Mouse (Mus musculus): Measurements from ENCODE around the gene Utp20. TPM values are rescaled to one million over a fixed set of nuclear protein-coding genes. Genes with fewer than 3 reads are reported as not detected.
A peak's percentile ranks its signal among the peaks of the same experiment; 100 is the strongest.
"Not testable (repeated sequence)": the region's sequence is repeated elsewhere in the genome, so short reads cannot be mapped to it uniquely, and the experiment has no call there.

The Utp20 gene
- total RNA-seq (2021) = 10 to 100 TPM; 21.3 to 23.2 TPM

DNA sequence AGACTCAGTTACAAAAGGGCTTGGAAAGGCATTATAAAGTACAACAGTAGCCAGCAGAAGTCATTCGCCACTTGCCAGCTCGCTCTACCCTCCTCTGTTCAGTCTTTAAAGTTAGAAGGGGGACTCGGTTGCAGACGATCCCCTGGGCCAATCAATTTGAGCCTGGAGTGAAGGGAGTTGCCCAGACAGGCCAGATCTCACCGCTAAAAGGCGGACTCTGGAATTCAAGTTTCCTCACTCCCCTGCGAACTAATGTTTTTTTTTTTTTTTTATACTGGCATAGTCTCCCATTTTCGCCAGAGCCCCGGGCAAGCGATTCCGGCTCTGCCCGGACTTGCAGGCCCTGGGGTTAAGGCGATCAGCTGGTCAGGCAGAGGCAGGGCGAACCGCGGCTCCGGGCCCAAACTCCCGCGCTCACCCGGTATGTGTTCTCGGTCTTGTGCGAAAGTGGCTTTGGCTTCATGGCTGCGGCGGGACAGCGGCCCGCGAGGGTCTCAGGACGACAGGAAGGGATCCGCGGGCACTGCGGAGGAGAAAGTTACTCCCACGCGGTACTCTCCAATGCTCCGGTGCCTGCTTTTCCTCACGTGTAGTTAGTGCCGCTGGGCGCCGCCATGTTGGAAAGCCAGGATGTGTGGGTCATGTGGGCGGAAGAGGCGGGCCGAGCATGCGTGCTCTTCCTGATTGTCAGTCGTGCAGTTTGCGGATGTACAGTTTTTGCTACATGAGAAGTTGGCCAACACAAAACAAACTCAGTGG lies at the start of gene Utp20:
Utp20 (minus strand) TSS at position 617 of the 759 bp plus-strand sequence.
- intact Hi-C loops (cut with DNase I) = loop anchor here (10.0 kb wide), 1 partner anchor 808 kb away; no protein-coding TSS in a partner anchor
- DNase-seq (ENCODE audit: extremely low spot score in 1 of 2, low spot score in 2 of 2) = peak; percentile 75 to 89

DNA sequence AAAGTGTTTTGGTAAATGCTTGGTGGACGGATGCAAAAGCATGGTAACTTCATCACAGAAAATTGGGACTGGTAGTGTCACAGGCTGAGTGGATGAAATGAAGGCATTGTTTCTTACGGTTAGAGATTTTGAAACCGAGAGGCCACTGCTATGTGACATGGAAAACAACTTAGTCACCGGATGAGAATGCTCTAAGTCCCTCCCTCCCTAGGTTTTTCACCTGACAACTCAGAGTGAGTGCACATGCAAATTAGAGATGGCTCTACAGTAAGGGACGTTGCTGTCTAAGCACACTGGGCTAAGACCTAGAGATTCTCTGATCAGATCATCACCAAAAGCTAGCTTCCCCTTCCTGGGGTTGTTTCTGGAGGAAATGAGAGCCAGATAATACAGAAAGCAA lies 48.3 kb upstream of the Utp20 start:
- DNase-seq (ENCODE audit: extremely low spot score in 1 of 2, low spot score in 2 of 2) = no peak
- intact Hi-C loops (cut with DNase I) = no loop called here

DNA sequence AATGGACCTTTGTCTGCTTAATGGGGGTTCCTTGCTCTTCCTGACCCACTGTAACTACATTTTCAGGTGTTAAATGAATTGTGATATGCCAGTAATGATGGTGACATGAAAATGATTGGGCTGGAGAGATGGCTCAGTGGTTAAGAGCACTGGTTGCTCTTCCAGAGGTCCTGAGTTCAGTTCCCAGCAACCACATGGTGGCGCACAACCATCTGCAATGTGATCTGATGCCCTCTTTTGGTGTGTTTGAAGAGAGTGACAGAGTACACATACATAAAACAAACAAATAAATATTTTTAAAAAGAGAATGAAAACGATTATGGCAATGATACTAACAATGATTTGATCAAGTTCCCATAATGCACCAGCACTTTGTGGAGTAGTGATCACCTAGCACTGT lies 39.4 kb upstream of the Utp20 start:
- no peak for DNase-seq (ENCODE audit: extremely low spot score in 1 of 2, low spot score in 2 of 2)
- intact Hi-C loops (cut with DNase I) = no loop called here

GRCm38 (mm10) chr10:88862293-88862692 lies 35.7 kb upstream of the Utp20 start:
- no peak for DNase-seq (ENCODE audit: extremely low spot score in 1 of 2, low spot score in 2 of 2)
- intact Hi-C loops (cut with DNase I) = no loop called here

GRCm38 (mm10) chr10:88861416-88861815 lies 34.8 kb upstream of the Utp20 start:
- intact Hi-C loops (cut with DNase I) = no loop called here
- no peak for DNase-seq (ENCODE audit: extremely low spot score in 1 of 2, low spot score in 2 of 2)

GRCm38 (mm10) chr10:88860911-88861310 lies 34.3 kb upstream of the Utp20 start:
- no peak for DNase-seq (ENCODE audit: extremely low spot score in 1 of 2, low spot score in 2 of 2)
- intact Hi-C loops (cut with DNase I) = no loop called here

GRCm38 (mm10) chr10:88853326-88853725 lies 26.7 kb upstream of the Utp20 start:
- DNase-seq (ENCODE audit: extremely low spot score in 1 of 2, low spot score in 2 of 2) = no peak

DNA sequence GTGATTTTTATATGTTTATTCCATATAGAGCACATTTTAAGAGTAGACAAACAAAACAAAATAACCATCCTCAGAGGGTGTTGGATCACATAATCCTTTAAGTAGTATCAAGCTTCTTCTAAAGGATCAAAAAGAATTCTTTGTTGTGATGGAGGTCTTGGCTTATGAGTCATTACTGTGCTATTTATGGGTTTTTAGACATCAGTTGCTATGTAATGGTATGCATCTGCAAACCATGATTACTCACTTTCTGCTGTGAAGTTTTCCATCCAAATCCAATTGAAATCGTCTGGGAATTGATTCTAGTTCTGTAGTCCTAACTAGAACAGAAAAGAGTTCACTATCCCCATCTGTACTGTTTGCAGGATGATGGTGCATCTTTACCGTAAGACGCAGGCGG lies 23.4 kb upstream of the Utp20 start:
- no peak for DNase-seq (ENCODE audit: extremely low spot score in 1 of 2, low spot score in 2 of 2)
- intact Hi-C loops (cut with DNase I) = no loop called here

More at GRCm38 (mm10) chr10:88853326-88853725, 26.7 kb upstream of the Utp20 start:
- intact Hi-C loops (cut with DNase I) = no loop called here

DNA sequence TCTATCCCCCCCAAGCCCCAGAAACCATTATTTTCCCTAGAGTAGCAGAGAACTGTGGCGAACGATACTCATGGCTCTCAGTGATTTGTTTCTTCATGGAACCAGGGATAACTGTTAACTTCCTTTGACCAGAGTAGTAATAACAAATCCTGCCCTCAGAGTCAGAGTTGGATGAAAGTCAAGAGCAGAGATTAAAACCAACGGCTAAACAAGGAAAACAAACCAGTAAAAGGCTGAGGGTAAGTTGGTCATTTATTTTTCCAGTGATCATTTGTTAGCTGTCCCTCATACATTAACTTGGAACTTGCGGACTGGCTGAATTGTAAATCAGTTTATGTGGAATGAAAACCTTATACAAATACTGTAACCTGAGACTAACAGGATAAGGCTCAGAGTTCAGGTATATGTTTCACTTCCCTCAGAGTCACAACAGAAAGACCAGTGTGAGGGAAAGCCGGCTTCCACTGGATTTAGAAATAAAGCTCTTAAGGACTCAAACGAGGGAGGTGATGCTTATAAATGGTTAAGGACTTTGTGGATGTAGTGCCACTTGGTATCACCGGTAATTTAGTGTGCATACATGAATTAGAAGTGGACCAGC lies 22.4 kb upstream of the Utp20 start:
- intact Hi-C loops (cut with DNase I) = no loop called here
- no peak for DNase-seq (ENCODE audit: extremely low spot score in 1 of 2, low spot score in 2 of 2)

- intact Hi-C loops (cut with DNase I) = no loop called here
- no peak for DNase-seq (ENCODE audit: extremely low spot score in 1 of 2, low spot score in 2 of 2)
Observed at GRCm38 (mm10) chr10:88834227-88834626, 7.6 kb upstream of the Utp20 start.

- intact Hi-C loops (cut with DNase I) = loop anchor here (10.0 kb wide), 1 partner anchor 806 kb away; no protein-coding TSS in a partner anchor
- DNase-seq (ENCODE audit: extremely low spot score in 1 of 2, low spot score in 2 of 2) = no peak
Observed at GRCm38 (mm10) chr10:88828361-88828760, 1.8 kb upstream of the Utp20 start.

GRCm38 (mm10) chr10:88827596-88827995 lies 992 bp upstream of the Utp20 start:
- no peak for DNase-seq (ENCODE audit: extremely low spot score in 1 of 2, low spot score in 2 of 2)
- intact Hi-C loops (cut with DNase I) = loop anchor here (10.0 kb wide), 1 partner anchor 807 kb away; no protein-coding TSS in a partner anchor

GRCm38 (mm10) chr10:88826947-88827306 lies 323 bp upstream of the Utp20 start:
- intact Hi-C loops (cut with DNase I) = loop anchor here (10.0 kb wide), 1 partner anchor 808 kb away; no protein-coding TSS in a partner anchor
- DNase-seq (ENCODE audit: extremely low spot score in 1 of 2, low spot score in 2 of 2) = not testable (repeated sequence)

GRCm38 (mm10) chr10:88817335-88817734 lies 9.3 kb downstream of the Utp20 start:
- DNase-seq (ENCODE audit: extremely low spot score in 1 of 2, low spot score in 2 of 2) = no peak
- intact Hi-C loops (cut with DNase I) = loop anchor here (10.0 kb wide), 1 partner anchor 63 kb away; no protein-coding TSS in a partner anchor

- intact Hi-C loops (cut with DNase I) = loop anchor here (10.0 kb wide), 1 partner anchor 60 kb away; no protein-coding TSS in a partner anchor
- DNase-seq (ENCODE audit: extremely low spot score in 1 of 2, low spot score in 2 of 2) = no peak
Observed at GRCm38 (mm10) chr10:88815256-88815655, 11.3 kb downstream of the Utp20 start.

DNA sequence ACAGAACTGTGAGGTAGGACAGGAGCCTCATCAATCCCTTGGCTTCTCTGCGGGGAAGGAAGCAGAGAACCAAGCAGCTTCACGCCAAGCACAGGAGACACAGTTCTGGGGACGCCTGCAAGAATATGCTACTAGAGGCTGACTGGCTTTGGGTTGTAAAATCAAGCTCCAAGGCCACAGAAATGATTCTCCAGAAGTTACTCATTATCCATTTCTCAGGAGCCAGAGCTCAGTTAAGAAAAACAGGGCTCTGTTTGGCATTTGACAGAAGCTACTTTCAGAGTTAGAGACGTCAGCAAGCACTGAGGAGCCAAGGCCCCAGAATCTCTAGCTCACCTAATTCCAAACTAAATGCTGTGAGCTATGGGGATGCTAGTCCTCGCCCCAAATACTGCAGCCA lies 14.9 kb downstream of the Utp20 start:
- no peak for DNase-seq (ENCODE audit: extremely low spot score in 1 of 2, low spot score in 2 of 2)
- intact Hi-C loops (cut with DNase I) = loop anchor here (10.0 kb wide), 1 partner anchor 57 kb away; no protein-coding TSS in a partner anchor

DNA sequence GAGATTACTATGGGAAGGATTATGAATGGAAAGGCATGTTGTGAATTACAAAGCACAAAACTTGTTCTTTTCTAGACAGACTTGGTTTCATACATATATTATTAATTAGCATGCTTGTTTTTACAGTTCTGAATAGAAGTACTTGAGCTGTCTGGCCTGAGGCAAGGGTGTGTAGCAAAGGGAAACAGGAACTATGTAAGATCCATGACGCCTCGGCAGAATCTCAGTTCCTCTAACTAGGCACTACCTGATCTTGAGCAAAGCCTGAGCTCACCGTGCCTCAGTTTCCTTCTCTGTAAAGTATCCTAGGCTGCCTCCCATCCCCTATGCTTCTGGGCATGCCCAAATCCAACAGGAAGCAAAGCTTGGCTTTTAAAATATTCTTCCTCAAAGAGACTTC lies 24.4 kb downstream of the Utp20 start:
- DNase-seq (ENCODE audit: extremely low spot score in 1 of 2, low spot score in 2 of 2) = no peak
- intact Hi-C loops (cut with DNase I) = no loop called here

DNA sequence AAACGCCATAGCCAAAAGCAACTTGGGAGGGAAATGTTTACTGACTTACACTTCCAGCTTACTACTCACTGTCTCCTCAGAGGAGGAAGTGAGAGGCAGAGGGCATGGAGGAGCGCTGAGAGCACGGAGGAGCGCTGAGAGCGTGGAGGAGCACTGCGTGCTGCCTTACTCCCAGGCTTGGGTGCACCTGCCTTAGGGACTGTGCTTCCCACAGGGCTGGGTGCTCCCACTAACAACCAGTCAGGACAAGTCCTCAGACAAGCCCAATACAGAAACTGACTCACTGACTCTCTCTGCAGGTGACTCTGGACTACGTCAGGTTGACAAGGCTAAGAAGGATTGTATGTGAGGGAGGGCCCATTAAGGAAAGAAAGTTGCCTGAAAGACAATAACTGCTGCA lies 27.2 kb downstream of the Utp20 start:
- DNase-seq (ENCODE audit: extremely low spot score in 1 of 2, low spot score in 2 of 2) = no peak
- intact Hi-C loops (cut with DNase I) = no loop called here

DNA sequence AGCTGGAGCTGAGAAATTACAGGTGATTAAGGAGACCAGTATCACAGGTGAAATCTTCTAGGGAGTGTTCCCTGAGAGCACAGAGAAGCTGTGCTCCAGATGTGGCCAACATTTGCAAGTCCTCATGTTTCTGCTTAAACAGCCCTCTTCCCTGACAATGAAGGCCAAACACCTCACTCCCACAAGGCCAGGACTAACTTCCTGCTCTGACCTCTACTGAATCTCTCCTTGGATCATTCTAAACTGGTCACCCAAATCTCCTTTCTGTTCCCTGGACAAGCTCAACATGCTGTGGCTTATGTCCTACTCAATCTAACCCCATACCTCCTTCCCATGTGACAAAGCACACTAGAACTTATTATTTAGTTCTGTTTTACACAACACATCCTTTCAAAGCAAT lies 29.2 kb downstream of the Utp20 start:
- DNase-seq (ENCODE audit: extremely low spot score in 1 of 2, low spot score in 2 of 2) = no peak

GRCm38 (mm10) chr10:88796939-88797338 lies 29.7 kb downstream of the Utp20 start:
- intact Hi-C loops (cut with DNase I) = no loop called here
- DNase-seq (ENCODE audit: extremely low spot score in 1 of 2, low spot score in 2 of 2) = no peak

More for the DNA sequence above, 29.2 kb downstream of the Utp20 start:
- intact Hi-C loops (cut with DNase I) = no loop called here

All from left cerebral cortex, postnatal 10 days (tissue).